Mouse (Mus musculus) bone marrow, adult 2 months (tissue): ENCODE data around the gene Olfr1217. TPM values are rescaled to one million over a fixed set of nuclear protein-coding genes. Genes with fewer than 3 reads are reported as not detected.
"Not testable (repeated sequence)": the region's sequence is repeated elsewhere in the genome, so short reads cannot be mapped to it uniquely, and the experiment has no call there.

ENCODE experiments used
- H3K27ac ChIP-seq: fragments of 200-500 bp; 2 replicates; pipeline ENCODE4 v1.5.1; 2012; ENCODE audit warnings: low read depth, mild to moderate bottlenecking, control low read depth, inconsistent platforms, low read length; ENCODE audit not compliant: control insufficient read depth, poor library complexity, insufficient read depth
- H3K4me1 ChIP-seq: fragments of 200-500 bp; 2 replicates; pipeline ENCODE4 v1.6.1; 2011; ENCODE audit warnings: low read length; ENCODE audit not compliant: control insufficient read depth, insufficient read depth
- H3K4me3 ChIP-seq: fragments of 200-500 bp; replicated peaks from 2 replicates; pipeline ENCODE3; 2011; ENCODE audit warnings: mild to moderate bottlenecking, low read depth, low read length, control low read depth; ENCODE audit not compliant: control insufficient read depth
- CTCF ChIP-seq: fragments of 200-500 bp; IDR thresholded peaks from 2 replicates; pipeline ENCODE4 v1.5.1; 2011; ENCODE audit warnings: low read length, control low read depth; ENCODE audit not compliant: control insufficient read depth, insufficient read depth
- POLR2A ChIP-seq: fragments of 200-500 bp; IDR thresholded peaks from 2 replicates; pipeline ENCODE4 v1.6.1; 2011; ENCODE audit warnings: low read depth, mild to moderate bottlenecking, control low read depth, low read length, borderline replicate concordance; ENCODE audit not compliant: control insufficient read depth
- WGBS: fragments of 180-500 bp; shearing (Covaris S2); methylation state at CpG from one replicate; pipeline ENCODE4 v1.1.7; 2018; 5-methylcytosine and 5-hydroxymethylcytosine counted together
- polyA plus RNA-seq: library from polyadenylated mRNA; stranded (reverse); fragments of >200 nt; gene quantifications from 2 replicates; pipeline ENCODE4 v1.2.4, GENCODE M21; 2011; ENCODE audit warnings: low replicate concordance; ENCODE audit not compliant: missing spikeins, insufficient read depth, insufficient read length

Gene Olfr1217
- polyA plus RNA-seq = not detected in 2 replicates

DNA sequence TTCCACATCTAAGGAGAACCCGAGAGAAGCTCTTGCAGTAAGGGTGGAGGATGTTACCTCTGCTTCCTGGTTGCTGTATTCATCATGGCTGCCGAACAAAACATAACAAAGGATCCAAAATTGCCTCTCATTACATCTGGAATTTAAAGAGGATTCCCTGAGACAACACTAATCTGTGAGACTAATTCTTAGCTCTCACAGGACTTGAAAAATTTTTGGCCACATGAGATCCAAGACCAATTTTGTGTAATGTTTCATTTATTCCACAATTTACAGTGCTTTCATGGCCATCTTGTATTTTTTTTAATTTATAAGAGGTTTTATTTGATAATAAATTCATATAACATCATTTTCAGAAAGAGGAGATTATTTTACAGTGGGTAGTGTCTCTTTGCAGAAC, at the start of gene Olfr1217:
Gene Olfr1217, minus strand, starts transcription at position 101 of the 400 bp plus-strand sequence.
- 36% methylated on average over 2 of the region's 2 CpGs for WGBS
- Histone ChIP-seq H3K4me1 (no peaks in the 10 kb centered on the region), H3K27ac (no peak within 1 kb of the TSS), H3K4me3 (no peak within 1 kb of the TSS)
- TF ChIP-seq POLR2A (no peak), CTCF (no peak)

DNA sequence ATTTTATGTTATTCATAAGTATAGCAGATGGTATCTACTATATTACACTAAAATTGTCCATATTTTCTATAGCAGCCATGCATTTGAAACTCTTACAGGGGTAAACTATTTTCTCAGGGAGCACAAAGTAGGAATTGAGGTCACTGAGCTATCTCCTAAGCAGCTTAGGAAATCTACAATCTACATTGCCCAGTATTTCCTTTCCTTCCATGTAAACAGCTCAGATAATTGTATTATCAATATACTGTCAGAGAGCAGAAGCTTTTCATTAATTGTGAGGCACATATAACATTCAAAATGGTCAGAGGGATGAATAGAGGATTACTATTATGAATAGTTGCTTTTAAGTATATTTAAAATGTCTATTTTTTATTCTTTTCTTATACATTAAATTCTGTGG, 49.6 kb upstream of the Olfr1217 start:
- H3K27ac ChIP-seq = no peak overlapping the region
- no peak overlapping the region for H3K4me3 ChIP-seq
- TF ChIP-seq CTCF (no peak), POLR2A (no peak)
- no peaks in the 10 kb centered on the region for H3K4me1 ChIP-seq

DNA sequence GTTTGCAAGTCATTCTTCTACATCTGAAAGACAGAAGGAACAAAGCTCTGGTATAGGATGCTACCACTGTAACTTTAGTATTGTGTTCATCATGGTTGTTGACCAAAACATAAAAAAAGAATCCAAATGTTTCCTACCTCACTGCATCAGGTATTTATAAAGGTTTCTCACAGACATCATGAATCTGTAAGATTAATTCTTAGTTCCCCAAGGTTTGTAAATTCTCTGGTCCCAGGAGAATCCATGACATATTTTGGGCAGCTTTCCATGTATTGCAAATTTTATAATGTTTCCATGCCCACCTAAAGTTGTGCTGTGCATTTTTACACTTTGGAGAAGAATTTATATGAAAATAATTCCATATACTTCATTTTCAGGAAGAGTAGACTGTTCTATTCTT, 29.2 kb upstream of the Olfr1217 start, which contains the start of gene Olfr1218:
Gene Olfr1218, minus strand, starts transcription at position 101 of the 400 bp plus-strand sequence.
- TF ChIP-seq POLR2A (no peak), CTCF (no peak)
- H3K4me3 ChIP-seq = no peak within 1 kb of the TSS
- H3K4me1 ChIP-seq = no peaks in the 10 kb centered on the region
- no peak within 1 kb of the TSS for H3K27ac ChIP-seq

DNA sequence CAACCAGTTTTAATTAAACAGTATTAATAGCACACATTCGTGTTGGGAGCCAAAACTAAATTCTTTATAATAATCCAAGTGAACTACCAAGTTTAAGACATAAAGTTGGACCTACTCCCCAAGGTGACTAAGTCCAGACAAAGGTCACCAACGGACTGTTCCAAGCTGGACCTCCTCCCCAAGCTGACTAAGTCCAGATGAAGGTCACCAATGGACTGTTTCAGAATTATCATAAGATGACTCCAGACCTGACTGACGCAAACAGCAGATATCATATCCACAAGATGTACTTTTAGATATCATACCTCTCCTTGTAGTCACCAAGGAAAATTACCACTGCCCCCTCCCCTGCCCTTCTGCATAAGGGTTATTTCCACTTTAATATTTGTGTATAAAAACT, 10.4 kb downstream of the Olfr1217 start:
- H3K4me1 ChIP-seq, H3K27ac ChIP-seq, H3K4me3 ChIP-seq: not testable (repeated sequence)
- WGBS = 63% methylated on average over 3 of the region's 3 CpGs

DNA sequence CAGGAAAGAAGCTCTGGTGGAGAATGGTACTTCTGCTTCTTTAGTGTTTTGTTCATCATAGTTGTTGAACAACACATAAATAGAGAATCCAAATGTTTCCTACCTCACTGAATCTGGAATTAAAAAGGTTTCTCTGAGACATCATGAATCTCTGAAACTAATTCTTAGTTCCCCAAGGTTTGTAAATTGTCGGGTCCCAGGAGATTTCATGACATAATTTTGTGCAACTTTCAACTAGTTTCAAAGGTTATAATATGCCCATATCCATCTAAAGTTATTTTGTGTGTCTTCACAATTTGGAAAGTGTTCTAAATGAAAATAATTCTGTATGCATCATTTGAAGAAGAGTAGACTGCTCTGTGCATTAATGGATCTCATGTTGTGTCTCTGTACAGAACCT, 13.6 kb downstream of the Olfr1217 start, which contains the start of gene Olfr1216:
Gene Olfr1216, minus strand, starts transcription at position 101 of the 400 bp plus-strand sequence.
- H3K4me1 ChIP-seq = no peaks in the 10 kb centered on the region
- WGBS = 74% methylated on average over 1 of the region's 1 CpGs
- TF ChIP-seq POLR2A = no peak
- TF ChIP-seq CTCF = no peak
- no peak within 1 kb of the TSS for H3K4me3 ChIP-seq
- no peak within 1 kb of the TSS for H3K27ac ChIP-seq

DNA sequence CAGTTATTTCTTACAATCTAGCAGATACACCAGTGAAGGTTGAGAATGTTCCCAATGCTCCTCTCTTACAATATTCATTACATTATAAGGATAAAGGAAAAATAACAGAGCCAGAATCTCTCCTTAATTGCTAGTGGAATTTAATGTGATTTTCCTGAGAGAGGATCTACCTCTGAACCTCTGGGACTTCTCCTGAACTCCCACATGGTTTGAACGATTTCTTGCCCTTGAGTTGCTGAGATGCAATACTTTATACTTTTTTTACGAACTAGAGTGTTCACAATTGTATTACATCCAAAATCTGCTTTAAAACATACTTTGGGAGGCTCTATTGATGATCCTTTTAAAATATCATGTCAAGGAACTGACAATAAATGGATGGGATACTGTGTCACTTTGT, 25.0 kb downstream of the Olfr1217 start, which contains the start of gene Olfr1215:
Gene Olfr1215, minus strand, starts transcription at position 101 of the 400 bp plus-strand sequence.
- no peak within 1 kb of the TSS for H3K27ac ChIP-seq
- 51% methylated on average over 2 of the region's 2 CpGs for WGBS
- H3K4me3 ChIP-seq = no peak within 1 kb of the TSS
- H3K4me1 ChIP-seq = no peaks in the 10 kb centered on the region
- TF ChIP-seq CTCF (no peak), POLR2A (no peak)

DNA sequence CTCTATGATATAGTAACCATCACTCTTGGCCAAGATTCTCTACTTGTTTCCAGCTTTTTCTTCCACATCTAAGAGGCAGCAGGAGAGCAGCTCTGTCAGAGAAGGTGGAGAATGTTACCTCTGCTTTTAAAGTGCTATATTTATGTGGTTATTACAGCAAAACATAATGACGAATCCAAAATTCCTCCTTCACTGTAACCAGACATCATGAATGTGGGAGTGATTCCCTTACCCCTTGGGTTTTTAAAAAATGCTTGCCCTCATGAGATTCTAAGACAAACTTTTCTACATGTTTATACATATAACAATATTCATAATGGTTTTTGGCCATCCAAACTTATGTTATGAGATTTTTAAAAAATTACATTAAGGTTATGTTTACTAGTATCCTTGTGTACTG, 39.3 kb downstream of the Olfr1217 start, which contains the start of gene Olfr1214:
Gene Olfr1214, minus strand, starts transcription at position 101 of the 400 bp plus-strand sequence.
- Histone ChIP-seq H3K27ac (no peak within 1 kb of the TSS), H3K4me3 (no peak within 1 kb of the TSS), H3K4me1 (no peaks in the 10 kb centered on the region)
- WGBS = 80% methylated on average over 1 of the region's 1 CpGs
- TF ChIP-seq CTCF (no peak), POLR2A (no peak)

DNA sequence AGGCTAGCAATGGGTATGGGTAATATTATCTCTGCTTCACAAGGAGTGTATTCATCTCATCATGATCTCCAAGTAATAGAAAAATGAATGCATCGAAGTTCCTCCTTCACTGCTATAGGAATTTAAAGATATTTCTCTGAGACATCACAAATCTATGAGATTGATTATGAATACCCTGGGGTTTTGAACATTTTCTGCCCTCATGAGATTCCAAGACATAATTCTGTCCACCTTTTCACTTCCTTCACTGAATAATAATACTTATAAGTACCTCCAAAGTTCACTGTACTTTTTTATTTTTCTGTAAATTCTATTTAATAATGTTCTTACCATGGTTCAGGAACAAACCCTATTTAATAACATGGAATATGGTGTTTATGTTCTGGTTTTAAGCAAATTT, 51.7 kb downstream of the Olfr1217 start, which contains the start of gene Gm13762:
Gene Gm13762, minus strand, starts transcription at position 101 of the 400 bp plus-strand sequence.
- TF ChIP-seq POLR2A (no peak), CTCF (no peak)
- Histone ChIP-seq H3K4me3 (no peak within 1 kb of the TSS), H3K4me1 (no peaks in the 10 kb centered on the region), H3K27ac (no peak within 1 kb of the TSS)
- 63% methylated on average over 1 of the region's 1 CpGs for WGBS

Other genes with a start within 250 kb of the Olfr1217 start
- gene Olfr1201, start 239.0 kb downstream of the Olfr1217 start, polyA plus RNA-seq = not detected in 2 replicates
- gene Olfr1202, start 217.6 kb downstream of the Olfr1217 start, polyA plus RNA-seq = not detected in 2 replicates
- gene Olfr1205, start 202.3 kb downstream of the Olfr1217 start, polyA plus RNA-seq = not detected in 2 replicates
- not detected in 2 replicates for gene Olfr1204, start 182.8 kb downstream of the Olfr1217 start, polyA plus RNA-seq
- not detected in 2 replicates for gene Olfr1206, start 168.8 kb downstream of the Olfr1217 start, polyA plus RNA-seq
- not detected in 2 replicates for gene Olfr1208, start 129.8 kb downstream of the Olfr1217 start, polyA plus RNA-seq
- gene Olfr1209, start 116.9 kb downstream of the Olfr1217 start, polyA plus RNA-seq = not detected in 2 replicates
- not detected in 2 replicates for gene Olfr1211, start 94.0 kb downstream of the Olfr1217 start, polyA plus RNA-seq
- gene Olfr1212, start 78.1 kb downstream of the Olfr1217 start, polyA plus RNA-seq = not detected in 2 replicates
- gene Gm13762, start 51.8 kb downstream of the Olfr1217 start, polyA plus RNA-seq = not detected in 2 replicates
- gene Olfr1214, start 39.4 kb downstream of the Olfr1217 start, polyA plus RNA-seq = not detected in 2 replicates
- not detected in 2 replicates for gene Olfr1215, start 25.1 kb downstream of the Olfr1217 start, polyA plus RNA-seq
- not detected in 2 replicates for gene Olfr1216, start 13.7 kb downstream of the Olfr1217 start, polyA plus RNA-seq
- not detected in 2 replicates for gene Olfr1218, start 29.1 kb upstream of the Olfr1217 start, polyA plus RNA-seq
- gene Olfr1219, start 51.4 kb upstream of the Olfr1217 start, polyA plus RNA-seq = 0.27 TPM in 1 of 2 replicates, not detected in the other
- not detected in 2 replicates for gene Olfr1220, start 74.8 kb upstream of the Olfr1217 start, polyA plus RNA-seq
- not detected in 2 replicates for gene Olfr1221, start 85.2 kb upstream of the Olfr1217 start, polyA plus RNA-seq
- not detected in 2 replicates for gene Olfr1222, start 101.0 kb upstream of the Olfr1217 start, polyA plus RNA-seq
- not detected in 2 replicates for gene Olfr1223, start 119.5 kb upstream of the Olfr1217 start, polyA plus RNA-seq
- not detected in 2 replicates for gene Olfr1224-ps1, start 132.0 kb upstream of the Olfr1217 start, polyA plus RNA-seq
- gene Olfr1225, start 142.6 kb upstream of the Olfr1217 start, polyA plus RNA-seq = not detected in 2 replicates
- gene Olfr1226, start 168.0 kb upstream of the Olfr1217 start, polyA plus RNA-seq = not detected in 2 replicates
- gene Olfr1228, start 222.0 kb upstream of the Olfr1217 start, polyA plus RNA-seq = not detected in 2 replicates